Mouse (Mus musculus): ENCODE measurements around the gene Gm14418.
"Not testable (repeated sequence)": the region's sequence is repeated elsewhere in the genome, so short reads cannot be mapped to it uniquely, and the experiment has no call there.

The Gm14418 gene

DNA sequence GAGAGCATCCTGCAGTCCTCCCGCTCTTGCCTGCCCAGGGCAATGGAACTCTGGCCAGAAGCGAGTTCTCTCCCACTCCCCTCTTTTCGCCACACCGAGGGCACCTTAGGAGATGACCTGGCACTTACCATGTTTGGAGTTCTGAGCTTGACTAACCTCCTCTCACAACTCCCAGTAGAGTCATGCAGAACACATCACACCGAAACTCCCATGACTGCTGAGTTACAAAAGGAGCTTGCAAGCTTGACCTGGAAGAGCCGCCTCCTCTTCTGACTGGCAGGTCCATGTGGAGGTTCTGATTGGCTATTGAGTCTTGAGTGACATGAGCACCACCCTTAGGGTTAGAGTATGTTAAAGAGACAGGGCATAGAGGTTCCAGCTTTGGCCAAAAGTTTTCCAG is at the start of gene Gm14418:
Gene Gm14418, minus strand, starts transcription at position 225 of the 400 bp plus-strand sequence.
- not testable (repeated sequence) for DNase-seq (ENCODE audit: low spot score in 2 of 2)
